Mouse (Mus musculus) heart, adult 18-20 months (tissue): Measurements from ENCODE around the gene Oxa1l. TPM values are rescaled to one million over a fixed set of nuclear protein-coding genes. Genes with fewer than 3 reads are reported as not detected.
A peak's percentile ranks its signal among the peaks of the same experiment; 100 is the strongest.

ENCODE experiments used
- DNase-seq, 2 experiments: peaks; one replicate each; pipeline ENCODE4 v3.0.0; 2021 to 2022; ENCODE audit warnings: mixed read lengths in 1 of 2
- total RNA-seq, 2 experiments: library from RNA; stranded (reverse); gene quantifications; 2 replicates each; pipeline ENCODE4 v1.2.3; 2021

The Oxa1l gene
- total RNA-seq, 2 experiments from 2014 or later, result 82.6 to 90.6 TPM

GRCm38 (mm10) chr14:54370595-54370994, 10.0 kb downstream of the Oxa1l start:
- no peak for DNase-seq

DNA sequence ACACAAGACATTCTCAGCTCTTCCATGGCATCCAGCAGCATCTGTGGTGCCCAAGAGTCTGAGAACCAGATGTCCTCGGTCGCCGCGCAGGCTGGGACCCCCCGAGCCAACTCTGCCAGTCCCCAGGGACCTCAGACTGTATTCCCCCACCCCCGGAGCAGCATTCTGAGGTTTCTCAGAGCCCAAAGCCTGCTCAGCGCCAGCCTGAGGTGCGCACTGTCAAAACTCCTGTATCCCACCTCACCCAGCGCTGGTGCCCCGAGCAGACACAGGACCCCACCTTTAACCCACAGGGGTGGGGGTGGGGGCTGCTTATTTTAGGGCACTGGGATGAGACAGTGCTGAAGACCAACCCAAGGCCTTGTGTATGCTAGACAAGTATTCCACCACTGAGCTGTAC, 10.8 kb downstream of the Oxa1l start:
- DNase-seq, result no peak

DNA sequence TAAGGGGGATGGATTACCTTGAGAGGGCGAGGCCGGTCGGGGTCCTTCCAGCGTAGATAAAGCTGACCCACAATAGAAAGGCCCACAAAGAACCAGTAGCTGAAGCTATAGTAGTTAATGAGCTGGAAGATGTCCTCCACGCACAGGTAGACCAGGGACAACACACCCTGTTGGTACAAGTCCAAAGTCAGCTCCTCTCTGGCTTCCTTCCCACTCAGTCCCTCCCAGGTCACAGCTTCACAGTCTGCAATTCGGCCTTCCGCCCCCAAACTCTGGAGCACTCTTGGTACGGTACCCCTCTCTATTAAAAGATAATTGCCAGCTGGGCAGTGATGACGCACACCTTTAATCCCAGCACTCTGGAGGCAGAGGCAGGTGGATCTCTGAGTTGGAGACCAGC, 12.3 kb downstream of the Oxa1l start:
- DNase-seq, result no peak

GRCm38 (mm10) chr14:54375916-54376315, 15.3 kb downstream of the Oxa1l start:
- peak; percentile 31 to 33 for DNase-seq

- no peak for DNase-seq
These were observed 16.5 kb downstream of the Oxa1l start for GRCm38 (mm10) chr14:54377166-54377565.

- DNase-seq, result no peak
These were observed 18.9 kb downstream of the Oxa1l start for GRCm38 (mm10) chr14:54379571-54379970.

GRCm38 (mm10) chr14:54380616-54381015, 20.0 kb downstream of the Oxa1l start:
- no peak for DNase-seq

DNA sequence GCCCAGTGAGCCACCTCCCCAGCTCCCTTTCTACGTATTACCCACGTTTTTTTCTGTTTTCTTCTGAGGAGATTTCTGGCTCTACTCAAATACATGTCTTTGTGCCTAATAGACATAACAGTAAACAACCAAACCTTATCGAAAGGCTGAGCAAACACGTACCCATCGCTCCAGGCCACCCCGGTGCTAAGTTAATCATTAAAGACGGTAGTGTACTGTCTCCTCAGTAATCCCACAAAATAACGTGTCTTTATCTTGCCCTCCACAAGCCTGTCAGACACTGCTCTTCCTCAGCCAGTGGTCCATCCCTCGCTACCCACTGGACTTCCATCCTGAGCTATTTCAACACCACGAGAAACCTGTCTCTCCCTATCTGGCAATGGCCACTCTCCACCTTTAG, 21.2 kb downstream of the Oxa1l start:
- DNase-seq, result no peak

GRCm38 (mm10) chr14:54382641-54383040, 22.0 kb downstream of the Oxa1l start:
- DNase-seq, result no peak

GRCm38 (mm10) chr14:54383355-54383771, 22.7 kb downstream of the Oxa1l start:
- peak; percentile 29 to 57 for DNase-seq

DNA sequence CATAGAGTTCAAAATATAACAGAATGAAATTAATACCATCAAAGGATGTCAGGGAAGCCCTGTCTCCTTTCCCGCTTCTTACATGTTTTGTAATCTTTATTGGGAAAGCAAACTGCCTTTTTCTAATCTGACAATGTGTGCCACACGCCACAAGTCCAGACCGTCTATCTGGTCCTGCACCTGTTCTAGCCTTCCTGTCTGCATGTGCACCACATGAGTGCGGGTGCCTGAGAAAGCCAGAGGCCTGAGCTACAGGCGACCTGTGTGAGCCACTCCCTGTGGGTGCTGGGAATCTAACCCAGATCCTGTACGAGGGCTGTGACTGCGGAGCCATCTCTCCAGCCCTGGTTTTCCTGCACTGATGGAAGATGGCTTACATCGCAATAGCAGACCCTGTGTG, 23.8 kb downstream of the Oxa1l start:
- no peak for DNase-seq

DNA sequence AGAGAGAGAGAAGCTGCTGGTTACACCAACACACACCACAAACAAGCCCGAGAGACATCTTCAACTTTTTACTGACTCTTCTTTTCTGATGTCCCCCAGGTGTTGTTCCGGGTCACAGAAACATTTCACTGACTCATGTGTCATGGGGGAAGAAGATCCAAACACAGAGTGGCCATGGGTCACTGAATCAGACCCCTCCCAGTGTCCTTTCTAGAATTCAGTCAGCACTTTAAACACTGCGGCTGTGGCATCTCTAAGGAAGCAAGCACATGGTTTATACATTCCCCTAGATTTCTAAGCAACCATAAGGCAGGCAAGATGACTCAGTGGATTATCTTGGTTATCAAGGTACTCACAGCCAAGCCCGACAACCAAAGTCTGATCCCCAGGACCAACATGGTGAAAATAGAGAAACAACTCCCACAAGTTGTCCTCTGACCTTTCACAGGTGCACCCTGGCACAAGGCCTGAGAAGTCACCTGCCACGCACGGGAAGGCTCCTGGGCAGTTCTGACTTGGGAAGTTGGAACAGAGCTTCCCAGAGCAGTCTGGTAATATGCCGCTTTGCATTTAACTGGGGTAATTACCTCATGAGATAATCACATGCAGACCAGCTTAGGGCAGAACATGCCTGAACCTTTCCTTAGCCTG, 25.5 kb downstream of the Oxa1l start:
- no peak for DNase-seq

DNA sequence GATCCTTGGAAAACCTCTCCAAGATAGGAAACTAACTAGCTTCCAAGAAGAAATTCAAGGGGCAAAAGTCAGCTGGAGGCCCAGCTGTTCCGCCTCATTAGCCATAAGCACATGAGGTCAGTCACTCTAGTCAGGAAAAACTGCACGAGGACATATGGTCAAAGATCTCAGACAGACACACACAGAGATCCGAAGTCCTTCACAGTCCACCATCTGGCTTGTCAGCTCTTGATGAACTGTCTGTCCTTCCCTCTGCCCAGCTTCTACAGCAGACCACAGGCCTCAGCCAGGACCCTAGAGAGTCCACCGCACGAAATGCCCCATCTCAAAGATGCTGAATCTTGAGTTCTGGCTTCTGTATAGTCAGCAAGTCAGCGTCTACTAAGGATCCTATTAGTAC, 26.9 kb downstream of the Oxa1l start:
- no peak for DNase-seq

- no peak for DNase-seq
These were observed 30.2 kb downstream of the Oxa1l start for GRCm38 (mm10) chr14:54390843-54391242.

DNA sequence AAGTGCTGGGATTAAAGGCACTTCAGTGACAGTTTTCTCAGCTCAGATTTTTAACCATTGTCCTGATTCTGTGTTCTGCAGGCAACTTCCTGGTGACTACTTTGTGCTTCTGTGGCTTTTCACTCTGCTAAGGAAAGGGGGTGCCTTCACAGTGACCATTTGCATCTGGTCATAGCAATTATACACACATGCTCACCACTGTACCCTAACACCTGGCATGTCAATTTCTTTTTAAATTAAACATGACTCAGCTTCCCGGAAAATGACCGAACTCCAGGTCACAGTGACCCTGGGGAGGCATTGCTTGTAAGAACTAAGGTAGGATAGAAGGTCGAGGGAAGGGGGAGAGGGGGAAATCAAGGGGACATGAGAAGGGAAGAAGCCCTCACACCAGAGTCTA, 33.2 kb downstream of the Oxa1l start:
- no peak for DNase-seq

DNA sequence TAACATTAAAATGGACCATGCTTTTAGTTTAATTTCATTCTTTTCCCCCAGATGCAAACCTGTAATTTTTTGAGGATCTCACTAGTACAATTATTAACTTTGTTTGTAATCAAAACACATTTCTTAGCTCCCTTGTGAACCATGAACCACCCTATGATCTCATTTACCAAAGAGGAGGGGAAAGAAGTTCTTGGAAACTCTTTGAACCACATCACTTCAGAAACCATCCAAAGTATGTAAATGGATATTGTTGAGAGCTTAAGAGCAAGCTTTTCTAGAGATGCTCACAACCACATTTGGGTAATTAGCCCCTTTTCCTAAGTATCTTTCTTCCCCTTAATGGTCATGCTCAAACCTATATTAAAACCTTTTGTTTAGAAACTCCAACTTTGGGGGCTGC, 33.7 kb downstream of the Oxa1l start:
- no peak for DNase-seq

DNA sequence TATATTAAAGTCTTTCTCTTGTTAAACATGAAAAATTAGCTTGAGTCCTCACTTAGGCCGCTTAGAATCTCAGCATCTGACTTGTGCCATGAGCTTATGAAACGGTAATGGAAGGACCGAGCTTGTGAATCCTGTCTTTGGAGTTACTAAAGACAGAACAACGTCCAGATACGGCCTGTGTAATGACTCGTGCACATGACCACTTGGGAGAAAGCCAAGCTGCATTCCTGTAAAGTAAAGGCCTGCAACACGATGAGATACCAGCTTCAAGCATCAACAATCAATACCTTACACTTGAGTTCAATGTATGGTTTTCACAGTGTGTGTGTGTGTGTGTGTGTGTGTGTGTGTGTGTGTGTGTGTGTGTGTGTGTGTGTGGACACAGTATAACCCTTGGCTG, 36.1 kb downstream of the Oxa1l start:
- no peak for DNase-seq

DNA sequence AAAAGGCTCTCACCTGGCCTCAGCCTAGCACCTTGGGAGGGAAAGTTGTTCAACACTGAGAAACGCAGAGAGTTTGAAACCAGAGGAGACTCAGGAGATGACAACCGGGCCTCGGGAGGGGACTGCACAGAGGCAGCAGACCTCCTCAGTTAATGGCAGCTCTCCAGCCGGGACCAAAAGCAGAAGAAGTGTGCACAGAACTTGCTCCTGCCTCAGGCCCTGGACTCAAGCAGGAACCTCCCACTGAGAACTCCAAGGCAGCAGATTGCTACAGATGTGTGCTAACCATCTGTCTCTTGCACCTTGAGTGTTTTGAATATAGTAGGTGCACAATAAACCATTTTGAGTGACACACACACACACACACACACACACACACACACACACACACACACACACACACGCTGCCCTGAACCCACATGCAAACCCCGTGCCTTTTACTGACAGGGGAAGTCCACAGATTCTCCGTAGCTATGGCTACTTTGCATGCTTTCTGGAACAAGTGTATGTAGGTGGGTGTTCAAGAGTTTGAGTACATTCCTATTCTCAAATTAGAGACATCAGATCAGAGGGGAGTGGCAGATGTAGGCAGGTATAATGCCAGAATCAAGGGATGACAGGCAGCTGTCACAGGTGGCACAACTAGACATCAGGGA, 37.4 kb downstream of the Oxa1l start:
- DNase-seq, result no peak

DNA sequence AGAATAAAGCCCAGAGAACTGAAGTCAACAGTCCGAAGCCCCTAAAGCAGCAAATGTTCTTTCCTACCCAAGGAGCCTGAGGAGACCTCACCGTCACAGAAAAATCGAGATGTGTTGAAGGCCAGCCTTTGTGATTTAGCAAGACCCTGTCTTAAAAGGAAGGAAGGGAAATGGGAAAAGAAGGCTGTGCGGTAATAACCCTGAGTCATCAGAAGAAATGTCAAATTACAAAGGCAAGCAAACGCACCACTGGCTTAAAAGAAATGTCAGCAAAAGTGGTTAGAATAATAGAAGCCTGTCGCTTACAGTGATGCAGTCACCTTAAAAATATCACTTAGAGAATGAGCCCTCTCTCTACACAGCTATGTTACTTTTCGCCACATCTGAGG, 37.9 kb downstream of the Oxa1l start:
- no peak for DNase-seq

DNA sequence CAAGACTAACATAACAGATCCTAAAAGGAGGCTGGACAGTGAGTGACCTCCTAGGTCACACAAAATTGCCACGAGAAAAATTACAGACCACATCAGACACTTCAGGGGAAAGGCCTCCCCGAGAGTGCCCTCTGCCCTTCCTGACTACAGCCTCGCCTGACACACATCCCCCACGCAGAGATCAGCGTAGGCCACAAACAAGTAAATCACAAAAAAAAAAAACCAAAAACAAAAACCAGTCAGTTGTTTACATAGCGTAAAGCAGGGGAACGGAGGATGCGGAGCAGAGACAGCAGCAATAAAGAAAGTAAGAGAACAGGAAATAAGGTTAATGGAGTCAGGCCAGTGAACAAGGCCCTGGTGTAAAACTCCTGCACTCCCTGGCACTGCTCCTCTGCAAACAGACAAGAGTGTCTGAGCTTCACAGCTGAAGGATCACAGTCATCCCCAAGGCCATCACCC, 38.3 kb downstream of the Oxa1l start:
- no peak for DNase-seq

- DNase-seq, result no peak
These were observed 41.1 kb downstream of the Oxa1l start for GRCm38 (mm10) chr14:54401723-54402122.

GRCm38 (mm10) chr14:54408336-54409056, 47.9 kb downstream of the Oxa1l start:
- DNase-seq, result no peak

GRCm38 (mm10) chr14:54409057-54409645, 48.5 kb downstream of the Oxa1l start:
- DNase-seq, result no peak
